Mouse (Mus musculus): ENCODE data around the gene Adipor2.

- TF ChIP-seq CTCF (IDR thresholded peaks at IDR 0.05; ENCODE audit: borderline replicate concordance, extremely low read depth, insufficient read depth, insufficient read length): no peak
- peak; percentile 9; the same call in 1 of the 2 replicates for TF ChIP-seq POLR2A (IDR thresholded peaks at IDR 0.05; ENCODE audit: borderline replicate concordance, extremely low read depth, insufficient read depth, insufficient read length, poor library complexity, severe bottlenecking)
Observed at GRCm38 (mm10) chr6:119330506-119330905, 87.0 kb downstream of the Adipor2 start, which contains the start of gene Lrtm2.
